ENCODE assay signal across 8 mouse cellular contexts in genomic region chr1:136521363-136521937, GRCm38 (mm10). TPM values are rescaled to one million over a fixed set of nuclear protein-coding genes. Genes with fewer than 3 reads are reported as not detected.
DNase-seq lines count a peak whose midpoint lies in the region; ATAC-seq lines count a peak whose summit lies in the region.

No protein-coding gene starts in this region.

- no peak for ATAC-seq in forebrain, embryonic 14.5 days
- no peak for ATAC-seq in forebrain, embryonic 12.5 days (ENCODE audit: low FRiP score)

- H3K27me3 ChIP-seq in forebrain, embryonic 14.5 days (replicated peaks; ENCODE audit: control insufficient read depth, insufficient read depth, low read length) = no peaks in the 10 kb centered on the region
- no peaks in the 10 kb centered on the region for H3K27me3 ChIP-seq in forebrain, embryonic 12.5 days

- 81% methylated on average over 11 of the region's 11 CpGs for WGBS in forebrain, embryonic 14.5 days
- WGBS in forebrain, embryonic 12.5 days = 80% methylated on average over 11 of the region's 11 CpGs

- H3K9me3 ChIP-seq in forebrain, embryonic 14.5 days (replicated peaks; ENCODE audit: control insufficient read depth, low read length) = no peaks in the 10 kb centered on the region
- H3K9me3 ChIP-seq in forebrain, embryonic 12.5 days = no peaks in the 10 kb centered on the region

- DNase-seq in forebrain, embryonic 14.5 days (ENCODE audit: low spot score) = peak; percentile 63
- DNase-seq in ovary, postnatal 14 days (ENCODE audit: low spot score) = peak; percentile 38
- no peak for DNase-seq in ovary, adult 18-20 months (ENCODE audit: low spot score)
- DNase-seq in cerebellum, postnatal 36 days = peak; percentile 28 to 34
- DNase-seq in layer of hippocampus, postnatal 25 days (ENCODE audit: extremely low spot score in 1 of 2, low spot score in 1 of 2) = peak; percentile 51 to 73
- peak; percentile 14 for DNase-seq in naive thymus-derived CD4-positive, alpha-beta T cell, adult 2 months (ENCODE audit: low read depth)
- no peak for DNase-seq in T-cell, adult 2 months (ENCODE audit: low spot score)

- H3K36me3 ChIP-seq in forebrain, embryonic 14.5 days (ENCODE audit: control insufficient read depth, insufficient read depth, low read length) = peaks cover 29% of the 10 kb centered on the region
- H3K36me3 ChIP-seq in forebrain, embryonic 12.5 days (replicated peaks) = peaks cover 45% of the 10 kb centered on the region

- no peaks in the 10 kb centered on the region for H3K4me1 ChIP-seq in forebrain, embryonic 14.5 days (ENCODE audit: control insufficient read depth, insufficient read depth, low read length)
- H3K4me1 ChIP-seq in forebrain, embryonic 12.5 days = no peaks in the 10 kb centered on the region

- H3K9ac ChIP-seq in forebrain, embryonic 14.5 days (ENCODE audit: low read length) = no peak overlapping the region
- H3K9ac ChIP-seq in forebrain, embryonic 12.5 days = no peak overlapping the region

- H3K4me2 ChIP-seq in forebrain, embryonic 14.5 days (ENCODE audit: low read length) = no peak overlapping the region
- H3K4me2 ChIP-seq in forebrain, embryonic 12.5 days = no peak overlapping the region

- H3K27ac ChIP-seq in forebrain, embryonic 14.5 days (ENCODE audit: low read depth, low read length) = no peak overlapping the region
- no peak overlapping the region for H3K27ac ChIP-seq in forebrain, embryonic 12.5 days

- no peak overlapping the region for H3K4me3 ChIP-seq in forebrain, embryonic 14.5 days (ENCODE audit: low read depth, low read length)
- no peak overlapping the region for H3K4me3 ChIP-seq in forebrain, embryonic 12.5 days (replicated peaks)

RNA-seq across cellular contexts. Expression of gene Kif14, which starts 55.3 kb away (rescaled TPM):
- 3.2 and 3.5 TPM in 2 replicates for polyA plus RNA-seq in forebrain, embryonic 14.5 days (2014; fragmentation: Nextera tagmentation; extraction: Ambion mirVana)
- 10.2 TPM in 2 replicates for polyA plus RNA-seq in forebrain, embryonic 12.5 days (2016; fragmentation: Nextera tagmentation; extraction: Ambion mirVana)
- under 1 TPM; 0.26 to 0.39 TPM for total RNA-seq in layer of hippocampus, postnatal 25 days (2021)

Comparison
In these comparisons a context has a peak if more than half of its experiments do, and no peak if none do; other contexts are left out.
1. DNase-seq: peak in forebrain, embryonic 14.5 days (single experiment), ovary, postnatal 14 days (single experiment), cerebellum, postnatal 36 days (2 of 2), layer of hippocampus, postnatal 25 days (2 of 2) and naive thymus-derived CD4-positive, alpha-beta T cell, adult 2 months (single experiment); none in ovary, adult 18-20 months (single experiment) and T-cell, adult 2 months (single experiment).